Mouse (Mus musculus) CH12.LX (cell line): ENCODE measurements around the gene Srgap3. TPM values are rescaled to one million over a fixed set of nuclear protein-coding genes. Genes with fewer than 3 reads are reported as not detected.

ENCODE experiments used
- DNase-seq: peaks from one replicate; pipeline ENCODE4 v3.0.0-alpha.2; 2013; ENCODE audit errors: extremely low read depth
- H3K27ac ChIP-seq: 2 replicates; pipeline ENCODE4 v1.5.1; 2012; ENCODE audit warnings: low read depth, mild to moderate bottlenecking, control low read depth, moderate library complexity; ENCODE audit not compliant: insufficient read depth
- H3K27me3 ChIP-seq: replicated peaks from 2 replicates; pipeline ENCODE3; 2012; ENCODE audit warnings: inconsistent platforms
- H3K36me3 ChIP-seq, 2 experiments: replicated peaks in 1 of 2; 2 replicates each; pipeline versions ENCODE3 to v1.6.1; 2012; ENCODE audit warnings: inconsistent platforms in 1 of 2, low read length in 1 of 2, mild to moderate bottlenecking in 1 of 2, mixed read lengths in 1 of 2, moderate library complexity in 1 of 2; ENCODE audit not compliant: control insufficient read depth in 1 of 2, insufficient read depth in 1 of 2
- H3K4me1 ChIP-seq, 2 experiments: 2 replicates each; pipeline ENCODE4 v1.6.1; 2012; ENCODE audit warnings: inconsistent platforms in 1 of 2, moderate library complexity in 1 of 2; ENCODE audit not compliant: insufficient read depth in 2 of 2, control insufficient read depth in 1 of 2
- H3K4me2 ChIP-seq: 2 replicates; pipeline ENCODE4 v1.6.1; 2012; ENCODE audit warnings: low read depth, mild to moderate bottlenecking, control low read depth; ENCODE audit not compliant: poor library complexity, insufficient read depth, severe bottlenecking
- H3K4me3 ChIP-seq, 3 experiments: fragments of 150-350 bp in 1 of 3; sonication (generic) in 1 of 3; replicated peaks in 1 of 3; 2 replicates each; pipeline versions ENCODE3 to v1.5.1; 2011 to 2012; ENCODE audit warnings: low read depth in 2 of 3, low read length in 2 of 3, mild to moderate bottlenecking in 2 of 3, moderate library complexity in 2 of 3, control low read depth in 1 of 3, improper control_type of control experiment in 1 of 3, inconsistent platforms in 1 of 3, mixed read lengths in 1 of 3; ENCODE audit not compliant: poor library complexity in 1 of 3
- H3K79me2 ChIP-seq: replicated peaks from 2 replicates; pipeline ENCODE4 v1.6.1; 2012; ENCODE audit warnings: mild to moderate bottlenecking, moderate library complexity; ENCODE audit not compliant: control insufficient read depth, poor library complexity, insufficient read depth, severe bottlenecking; ENCODE audit errors: extremely low read depth
- H3K9ac ChIP-seq: 2 replicates; pipeline ENCODE4 v1.6.1; 2012; ENCODE audit warnings: low read depth, mild to moderate bottlenecking, control low read depth, moderate library complexity; ENCODE audit not compliant: insufficient read depth
- H3K9me3 ChIP-seq: replicated peaks from 2 replicates; pipeline ENCODE3; 2012; ENCODE audit warnings: low read length, inconsistent platforms, mixed read lengths
- CHD1 ChIP-seq: IDR thresholded peaks from 2 replicates; pipeline ENCODE4 v1.6.1; 2012; ENCODE audit warnings: low read depth, low read length, improper control_type of control experiment, inconsistent platforms
- ELF1 ChIP-seq: IDR thresholded peaks from 2 replicates; pipeline ENCODE4 v1.6.1; 2014; ENCODE audit warnings: low read depth, mild to moderate bottlenecking, inconsistent platforms, low read length, improper control_type of control experiment
- EP300 ChIP-seq: IDR thresholded peaks from 2 replicates; pipeline ENCODE4 v1.6.1; 2011; ENCODE audit warnings: low read length, improper control_type of control experiment
- HCFC1 ChIP-seq: IDR thresholded peaks from 2 replicates; pipeline ENCODE4 v1.6.1; 2012; ENCODE audit warnings: low read depth, mild to moderate bottlenecking, inconsistent platforms, low read length, improper control_type of control experiment
- IRF4 ChIP-seq: IDR thresholded peaks from 2 replicates; pipeline ENCODE4 v1.6.1; 2014; ENCODE audit warnings: low read depth, mild to moderate bottlenecking, inconsistent platforms, low read length, improper control_type of control experiment
- JUN ChIP-seq: IDR thresholded peaks from 2 replicates; pipeline ENCODE4 v1.6.1; 2011; ENCODE audit warnings: low read depth, mild to moderate bottlenecking, low read length, improper control_type of control experiment, moderate library complexity; ENCODE audit not compliant: insufficient read depth
- KAT2A ChIP-seq: IDR thresholded peaks from 2 replicates; pipeline ENCODE4 v1.6.1; 2012; ENCODE audit warnings: low read length, improper control_type of control experiment, inconsistent platforms; ENCODE audit not compliant: insufficient replicate concordance
- MAX ChIP-seq: IDR thresholded peaks from 2 replicates; pipeline ENCODE4 v1.6.1; 2011; ENCODE audit warnings: low read length, improper control_type of control experiment
- MYC ChIP-seq: IDR thresholded peaks from 2 replicates; pipeline ENCODE4 v1.6.1; 2011; ENCODE audit warnings: low read depth, mild to moderate bottlenecking, improper control_type of control experiment, low read length
- NRF1 ChIP-seq: IDR thresholded peaks from 2 replicates; pipeline ENCODE4 v1.6.1; 2014; ENCODE audit warnings: low read depth, mild to moderate bottlenecking, inconsistent platforms, low read length, improper control_type of control experiment, moderate library complexity
- POLR2A ChIP-seq: IDR thresholded peaks from 2 replicates; pipeline ENCODE4 v1.6.1; 2011; ENCODE audit warnings: low read depth, mild to moderate bottlenecking, improper control_type of control experiment, low read length
- RAD21 ChIP-seq: IDR thresholded peaks from 2 replicates; pipeline ENCODE4 v1.6.1; 2011; ENCODE audit warnings: low read depth, mild to moderate bottlenecking, low read length, improper control_type of control experiment, moderate library complexity
- RCOR1 ChIP-seq: conservative IDR thresholded peaks from 2 replicates; pipeline ENCODE4 v1.6.1; 2012; ENCODE audit warnings: low read depth, mild to moderate bottlenecking, inconsistent platforms, low read length, improper control_type of control experiment
- SMC3 ChIP-seq: IDR thresholded peaks from 2 replicates; pipeline ENCODE4 v1.6.1; 2011; ENCODE audit warnings: low read depth, low read length, improper control_type of control experiment
- TBP ChIP-seq: conservative IDR thresholded peaks from 2 replicates; pipeline ENCODE4 v1.6.1; 2011; ENCODE audit warnings: low read depth, low read length, improper control_type of control experiment
- ZC3H11A ChIP-seq: IDR thresholded peaks from 2 replicates; pipeline ENCODE4 v1.6.1; 2012; ENCODE audit warnings: low read depth, mild to moderate bottlenecking, inconsistent platforms, low read length, improper control_type of control experiment
- ZKSCAN1 ChIP-seq: IDR thresholded peaks from 2 replicates; pipeline ENCODE4 v1.6.1; 2012; ENCODE audit warnings: low read depth, inconsistent platforms, low read length, improper control_type of control experiment, borderline replicate concordance
- ZNF384 ChIP-seq: IDR thresholded peaks from 2 replicates; pipeline ENCODE4 v1.6.1; 2012; ENCODE audit warnings: low read depth, low read length, improper control_type of control experiment, inconsistent platforms
- dilution Hi-C: fragments of 300-500 bp; cut with MboI; formaldehyde crosslinking; loops from 2 replicates; pipeline ENCODE4 v1.14.3; 2020; ENCODE audit warnings: low sequenced_read_pairs; ENCODE audit not compliant: extremely low pct_unique_long_range_greater_than_20kb, extremely low pct_ligation_motif_present
- in situ Hi-C: fragments of 300-500 bp; cut with MboI; formaldehyde crosslinking; loops from 3 replicates; pipeline ENCODE4 v1.14.3; 2019; ENCODE audit warnings: low sequenced_read_pairs, low pct_ligation_motif_present, low pct_unique_long_range_greater_than_20kb, mixed read lengths
- polyA plus RNA-seq: library from polyadenylated mRNA; unstranded; fragments of >175 nt; gene quantifications from 2 replicates; pipeline ENCODE4 v1.2.1, GENCODE M21; 2012; ENCODE audit warnings: low read depth; ENCODE audit not compliant: insufficient read length
- total RNA-seq, 2 experiments: library from RNA; depleted of rRNA; stranded (reverse); fragments of 300-350 nt in 1 of 2; fragments of >200 nt in 1 of 2; gene quantifications; 2 replicates each; pipeline ENCODE4 v1.2.3; 2012 to 2014

Gene Srgap3
- total and polyA plus RNA-seq, 3 experiments, result 1.5 to 4.5 (median 2.1) TPM

GRCm38 (mm10) chr6:112688033-112688432, 259.0 kb downstream of the Srgap3 start:
- H3K4me2 ChIP-seq, result no peak overlapping the region
- H3K27me3 ChIP-seq, result no peaks in the 10 kb centered on the region
- DNase-seq, result no peak
- in situ Hi-C loops (no loop called here), dilution Hi-C loops (no loop called here)
- peaks cover 2% of the 10 kb centered on the region for H3K79me2 ChIP-seq
- H3K4me1 ChIP-seq, result peaks cover 0 to 15% of the 10 kb centered on the region in 2 experiments; a peak in 2 of 4 replicates
- no peak overlapping the region for H3K9ac ChIP-seq
- peaks cover 25 to 84% of the 10 kb centered on the region in 2 experiments for H3K36me3 ChIP-seq
- no peak overlapping the region for H3K4me3 ChIP-seq
- TF ChIP-seq HCFC1 (no peak), SMC3 (no peak), NRF1 (no peak)
- H3K9me3 ChIP-seq, result no peaks in the 10 kb centered on the region
- no peak overlapping the region for H3K27ac ChIP-seq

DNA sequence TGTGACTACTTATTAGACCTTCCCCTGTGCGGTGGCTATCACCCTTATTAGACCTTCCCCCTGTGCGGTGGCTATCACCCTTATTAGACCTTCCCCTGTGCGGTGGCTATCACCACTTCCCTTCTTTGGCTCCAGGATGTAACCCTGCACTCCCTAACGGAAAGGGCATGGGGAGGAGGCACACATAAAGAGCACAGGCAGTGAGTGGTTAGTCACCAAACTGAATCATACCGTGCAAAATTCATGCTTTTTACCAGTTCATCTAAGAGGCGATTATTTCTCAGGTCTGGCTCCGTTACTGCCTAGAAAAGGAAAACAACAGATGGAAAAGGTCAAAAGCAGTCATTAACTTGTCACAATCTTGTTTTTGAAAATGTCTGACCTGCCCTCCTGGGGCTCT, 260.6 kb downstream of the Srgap3 start:
- H3K79me2 ChIP-seq, result peaks cover 2% of the 10 kb centered on the region
- H3K4me1 ChIP-seq, result peaks cover 0 to 15% of the 10 kb centered on the region in 2 experiments; a peak in 2 of 4 replicates
- DNase-seq, result no peak
- no peak overlapping the region for H3K4me2 ChIP-seq
- no peak overlapping the region for H3K27ac ChIP-seq
- no peaks in the 10 kb centered on the region for H3K27me3 ChIP-seq
- peaks cover 25 to 85% of the 10 kb centered on the region in 2 experiments for H3K36me3 ChIP-seq
- H3K9me3 ChIP-seq, result no peaks in the 10 kb centered on the region
- TF ChIP-seq NRF1 (no peak), ZNF384 (no peak), IRF4 (no peak), MYC (no peak), RAD21 (no peak), JUN (no peak), KAT2A (no peak), TBP (no peak), CHD1 (no peak), RCOR1 (no peak), ELF1 (no peak)
- dilution Hi-C loops (no loop called here), in situ Hi-C loops (no loop called here)
- H3K9ac ChIP-seq, result no peak overlapping the region
- H3K4me3 ChIP-seq, result no peak overlapping the region

- no peak overlapping the region for H3K4me2 ChIP-seq
- H3K27ac ChIP-seq, result no peak overlapping the region
- H3K36me3 ChIP-seq, result peaks cover 31 to 87% of the 10 kb centered on the region in 2 experiments
- no peaks in the 10 kb centered on the region for H3K27me3 ChIP-seq
- peaks cover 2% of the 10 kb centered on the region for H3K79me2 ChIP-seq
- TF ChIP-seq NRF1 (no peak), RCOR1 (no peak), ZKSCAN1 (no peak), JUN (no peak), EP300 (no peak), MAX (no peak), IRF4 (no peak), POLR2A (no peak), ZC3H11A (no peak), HCFC1 (no peak)
- TF ChIP-seq, all 38 proteins: peak for 0
- in situ Hi-C loops (no loop called here), dilution Hi-C loops (no loop called here)
- no peak for DNase-seq
- Histone ChIP-seq H3K4me1 (peaks cover 0 to 12% of the 10 kb centered on the region in 2 experiments; a peak in 2 of 4 replicates), H3K9me3 (no peaks in the 10 kb centered on the region), H3K9ac (no peak overlapping the region; the same call in 1 of the 2 replicates), H3K4me3 (no peak overlapping the region)
These were observed 263.0 kb downstream of the Srgap3 start for GRCm38 (mm10) chr6:112684065-112684464.
